Mouse (Mus musculus) CH12F3 (cell line): ENCODE results near the gene Kiss1.

ENCODE experiments used
- in situ Hi-C: fragments of 300-500 bp; cut with MboI; formaldehyde crosslinking; loops from 2 replicates; pipeline ENCODE4 v1.14.3; 2020; ENCODE audit warnings: low sequenced_read_pairs

Kiss1 gene

DNA sequence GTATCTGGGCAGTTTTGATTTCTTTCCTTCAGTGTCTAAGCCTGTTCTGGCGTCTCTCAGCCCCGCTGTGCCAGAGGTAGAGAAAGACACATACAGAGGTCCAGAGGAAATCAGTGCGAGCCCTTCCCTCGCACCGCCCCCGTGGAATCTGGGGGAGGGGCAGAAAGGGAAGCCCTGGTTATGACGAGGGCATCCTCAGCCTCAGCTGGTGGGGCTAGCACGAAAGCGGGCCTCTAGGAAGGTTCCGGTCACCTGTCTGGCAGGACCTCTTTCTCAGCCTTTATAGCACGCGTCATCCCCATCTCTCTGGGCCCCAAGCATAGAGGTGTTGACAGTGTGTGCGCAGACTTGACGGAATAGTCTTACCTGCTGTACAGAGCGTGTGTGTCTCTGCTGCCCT lies 34.2 kb downstream of the Kiss1 start:
- in situ Hi-C loops: no loop called here

DNA sequence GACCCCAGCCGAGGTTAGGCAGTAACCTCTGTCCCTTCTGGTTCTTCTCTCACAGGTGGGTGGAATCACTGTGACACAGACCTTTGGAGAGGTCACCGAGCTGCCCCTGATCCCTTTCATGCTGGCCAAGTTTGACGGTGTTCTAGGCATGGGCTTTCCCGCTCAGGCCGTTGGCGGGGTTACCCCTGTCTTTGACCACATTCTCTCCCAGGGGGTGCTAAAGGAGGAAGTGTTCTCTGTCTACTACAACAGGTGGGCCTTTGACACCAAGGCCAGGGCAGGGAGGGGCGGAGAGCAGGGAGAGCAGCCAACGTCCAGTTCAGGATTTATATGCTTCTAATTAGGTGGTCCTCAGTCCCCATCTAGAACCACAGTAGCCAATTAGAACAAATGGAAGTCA lies 34.7 kb downstream of the Kiss1 start:
- in situ Hi-C loops: no loop called here

DNA sequence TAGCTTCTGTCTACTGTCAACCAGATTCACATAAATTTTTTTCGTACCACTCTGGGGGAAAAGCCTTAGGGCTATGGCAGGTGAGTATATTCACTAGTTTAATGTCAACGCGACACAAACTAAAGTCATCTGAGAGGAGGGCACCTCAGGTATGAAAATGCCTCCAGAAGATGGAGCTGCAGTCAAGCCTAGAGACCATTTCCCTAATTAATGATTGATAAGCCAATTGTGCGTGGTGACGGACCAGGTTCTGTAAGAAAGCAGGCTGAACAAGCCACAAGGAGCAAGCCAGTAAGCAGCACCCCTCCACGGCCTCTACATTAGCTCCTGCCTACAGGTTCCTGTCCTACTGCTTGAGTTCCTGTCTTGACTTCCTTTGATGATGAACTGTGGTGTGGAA lies 39.3 kb downstream of the Kiss1 start:
- in situ Hi-C loops: no loop called here

DNA sequence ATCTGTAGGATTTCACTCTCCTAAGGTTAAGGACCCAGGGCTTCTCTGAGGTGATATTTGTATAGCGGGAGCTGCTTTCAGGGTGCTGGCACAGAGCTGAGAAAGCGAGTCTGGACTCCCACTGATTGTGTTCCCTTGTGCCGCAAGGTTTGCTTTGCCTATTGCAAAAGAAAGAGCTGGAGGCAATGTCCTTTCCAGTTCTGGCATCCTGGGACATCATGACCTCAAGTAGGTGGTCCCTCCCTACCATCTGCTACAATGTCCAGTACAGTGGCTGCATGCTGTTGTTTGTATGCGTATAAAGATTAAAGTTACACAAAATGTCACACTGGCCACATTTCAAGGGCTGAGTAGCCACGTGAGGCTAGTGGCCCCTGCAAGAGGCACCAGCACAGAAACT lies 40.4 kb downstream of the Kiss1 start:
- in situ Hi-C loops: no loop called here

DNA sequence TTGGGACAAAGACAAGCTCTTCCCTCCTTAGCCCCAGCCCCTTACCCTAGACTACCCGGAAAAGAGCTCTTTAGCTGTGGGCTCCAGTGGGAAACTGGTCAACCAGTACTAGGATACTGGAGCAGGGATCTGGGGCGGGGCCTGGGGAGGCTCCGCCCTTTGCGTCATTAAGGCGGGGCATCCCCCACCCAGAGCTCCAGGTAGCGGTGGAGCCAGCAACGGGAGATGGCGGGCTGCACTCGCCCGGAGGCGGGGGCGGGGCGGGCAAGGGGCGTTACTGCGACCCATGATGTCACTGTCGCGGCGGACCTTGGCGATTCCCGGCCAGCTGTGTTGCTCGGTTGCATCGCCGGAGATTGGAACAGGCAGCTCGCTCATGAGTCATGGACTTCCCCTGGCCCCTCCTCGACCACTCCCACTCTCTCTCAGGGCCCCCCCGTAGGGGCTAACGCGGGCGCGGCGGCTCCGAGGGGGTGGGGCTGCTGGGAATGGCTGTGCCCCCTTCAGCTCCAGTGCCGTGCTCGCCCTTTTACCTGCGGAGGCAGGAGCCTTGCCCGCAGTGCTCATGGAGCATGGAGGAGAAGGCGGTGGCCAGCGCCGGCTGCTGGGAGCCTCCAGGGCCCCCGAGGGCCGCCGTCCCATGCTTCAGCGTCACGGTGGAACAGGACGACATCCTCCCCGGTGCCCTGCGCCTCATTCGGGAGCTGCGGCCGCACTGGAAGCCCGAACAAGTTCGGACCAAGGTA lies 41.8 kb downstream of the Kiss1 start, which contains the start of gene Etnk2:
TSS of gene Etnk2 (plus strand) at position 297 of the 746 bp plus-strand sequence.
- in situ Hi-C loops: no loop called here

DNA sequence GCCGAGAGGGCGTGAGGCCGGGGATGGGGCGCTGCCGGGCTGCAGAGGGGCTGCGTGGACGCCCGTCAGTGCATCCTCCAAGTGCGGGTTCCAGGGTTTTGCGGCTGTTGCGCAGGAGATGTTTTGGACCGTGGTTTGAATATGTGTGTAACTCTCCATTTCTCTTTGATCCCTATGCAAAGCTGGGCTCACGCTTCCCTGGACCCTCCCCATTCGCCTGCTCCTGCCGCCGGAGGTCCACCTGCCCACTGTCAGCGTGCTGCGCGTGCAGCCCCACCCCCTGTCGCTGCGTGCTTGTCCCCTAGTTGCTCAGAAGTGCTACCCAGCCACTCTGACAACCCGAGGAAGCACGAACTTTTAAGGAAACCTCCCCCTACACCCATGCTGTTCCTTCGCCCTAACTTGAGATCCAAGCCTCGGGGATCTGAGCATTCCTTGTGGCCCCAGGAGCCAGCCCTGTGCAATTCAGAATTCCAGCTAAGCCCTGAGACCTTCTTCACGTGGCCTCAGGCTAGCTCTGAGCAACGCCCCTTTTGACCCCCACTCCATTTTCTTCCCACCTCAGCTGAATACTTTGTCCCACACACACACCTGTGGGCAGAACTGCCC lies 42.5 kb downstream of the Kiss1 start:
- in situ Hi-C loops: no loop called here

DNA sequence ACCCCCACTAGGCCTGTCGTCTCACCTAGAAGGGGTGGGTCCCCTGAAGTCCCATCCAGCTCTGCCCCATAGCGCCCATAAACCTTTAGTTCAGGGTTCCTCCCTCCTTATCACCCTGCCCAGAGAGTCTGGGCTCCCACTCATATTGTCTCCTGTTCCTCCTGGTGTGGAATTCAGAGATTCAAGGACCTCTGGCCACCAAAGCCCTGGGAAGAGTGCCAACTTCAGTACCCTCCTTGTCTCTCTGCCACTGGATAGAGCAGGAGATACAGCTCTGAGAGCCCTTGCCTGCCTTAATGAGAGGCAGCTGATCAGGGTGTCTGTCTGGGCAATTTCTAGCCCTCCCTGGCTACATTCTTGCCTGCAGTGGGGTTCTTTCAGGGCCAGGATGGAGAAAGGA lies 43.2 kb downstream of the Kiss1 start:
- in situ Hi-C loops: no loop called here

DNA sequence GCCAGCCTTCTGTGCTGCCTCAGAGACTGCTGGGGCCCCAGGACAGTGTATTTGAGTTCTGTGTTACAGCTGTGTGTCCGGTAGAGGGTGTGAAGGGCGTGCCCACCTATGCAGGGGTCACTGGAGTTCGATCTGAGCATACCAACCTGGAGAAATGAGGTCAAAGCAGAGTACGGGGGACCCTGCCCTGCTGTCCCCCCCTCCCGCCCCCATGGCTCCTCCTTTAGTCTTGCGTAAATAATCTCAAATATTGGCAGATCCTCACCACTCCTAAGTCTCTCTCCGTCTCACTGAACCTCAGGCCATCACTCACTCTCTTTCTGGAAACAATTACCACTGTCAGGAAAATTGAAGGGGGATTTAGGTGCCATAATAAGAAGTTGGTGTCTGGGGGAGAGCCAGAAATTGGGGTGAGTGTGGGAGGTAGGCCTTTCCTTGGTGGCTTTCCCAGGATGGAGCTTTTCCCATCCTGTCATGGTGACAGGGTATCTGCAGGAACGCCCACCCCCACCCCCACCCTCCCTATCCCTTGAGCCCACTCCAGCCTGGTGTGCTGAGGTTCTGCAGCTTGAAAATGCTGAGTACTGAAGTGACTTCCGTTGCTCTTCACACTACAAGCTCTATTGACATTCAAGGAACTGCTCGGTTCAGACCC lies 45.4 kb downstream of the Kiss1 start:
- in situ Hi-C loops: no loop called here

DNA sequence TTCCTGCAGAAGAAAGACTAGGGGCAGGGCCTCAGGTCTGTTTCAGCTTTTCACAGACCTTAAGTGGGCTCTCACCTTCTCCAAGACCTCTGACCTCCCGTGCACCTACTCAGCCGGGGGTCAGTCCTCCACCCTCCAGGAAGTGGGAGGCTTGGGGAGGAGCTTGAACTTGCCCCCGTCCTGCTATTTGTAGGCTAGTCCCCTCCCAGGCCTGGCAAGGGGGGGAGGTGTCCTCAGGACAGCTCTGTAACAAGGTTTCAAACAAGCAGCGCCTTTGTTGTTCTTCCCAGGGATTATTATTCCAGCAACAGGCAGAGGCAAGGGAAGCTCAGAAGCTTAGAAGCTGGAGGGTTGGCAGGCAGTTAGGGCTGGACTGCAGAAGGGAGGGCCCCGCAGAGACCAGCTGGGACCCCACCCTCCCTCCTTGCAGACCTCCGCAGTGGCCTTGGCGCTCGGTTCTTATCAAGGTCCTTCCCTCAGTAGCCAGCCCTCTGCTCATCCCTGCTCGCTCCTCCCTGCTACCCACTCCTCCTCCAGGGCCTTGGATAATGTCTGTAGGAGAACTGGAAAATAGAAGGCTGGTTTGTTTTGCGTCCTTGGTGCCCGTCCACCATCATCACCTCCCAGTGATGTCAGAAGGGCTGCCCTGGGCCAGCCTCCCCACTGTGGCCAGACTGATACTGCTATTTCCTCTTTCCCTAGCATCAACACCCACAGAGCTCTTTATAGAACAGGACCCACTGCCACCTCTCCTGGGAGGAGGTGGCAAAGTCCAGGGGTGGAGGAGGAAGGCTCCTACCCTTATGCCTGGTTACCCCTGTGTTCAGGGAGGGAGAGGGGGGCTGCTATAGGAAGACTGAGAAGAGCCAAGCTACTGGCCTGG lies 46.2 kb downstream of the Kiss1 start:
- in situ Hi-C loops: no loop called here

DNA sequence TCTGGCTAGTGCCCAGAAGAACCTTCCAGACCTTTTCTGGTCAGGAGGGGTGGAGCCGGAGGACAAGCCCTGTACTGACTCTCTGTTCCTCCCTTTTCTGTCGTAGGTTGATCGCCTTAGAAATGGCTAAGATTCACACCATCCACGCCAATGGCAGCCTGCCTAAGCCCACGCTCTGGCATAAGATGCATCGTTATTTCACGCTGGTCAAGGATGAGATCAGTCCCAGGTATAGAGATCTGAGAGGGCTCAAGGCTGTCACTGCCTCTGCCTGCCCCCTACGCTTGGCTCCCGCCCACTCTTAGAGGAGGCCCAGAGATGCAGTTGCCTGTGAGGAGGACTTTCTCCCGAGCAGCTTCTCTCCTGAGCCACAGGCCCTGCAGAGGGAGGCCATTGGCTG lies 47.0 kb downstream of the Kiss1 start:
- in situ Hi-C loops: no loop called here

DNA sequence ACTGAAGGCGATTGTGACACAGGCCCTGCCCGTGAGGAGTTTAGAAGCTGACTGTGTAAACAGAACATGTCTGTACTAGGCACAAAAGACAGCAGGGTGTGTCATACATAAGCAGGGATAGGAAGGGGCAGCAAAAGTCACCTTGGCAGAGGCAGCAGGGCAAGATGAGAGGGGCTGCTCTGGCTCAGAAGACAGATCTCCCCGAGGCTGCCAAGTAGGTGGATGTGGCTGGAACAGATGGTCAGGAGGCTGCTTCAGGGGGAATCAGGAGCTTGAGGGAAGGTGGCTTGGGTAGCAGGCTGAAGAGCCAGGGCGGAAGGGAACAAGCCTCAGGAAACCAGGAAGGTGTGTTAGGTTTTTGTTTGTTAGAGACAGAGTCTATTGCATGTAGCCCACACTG lies 48.7 kb downstream of the Kiss1 start:
- in situ Hi-C loops: no loop called here

DNA sequence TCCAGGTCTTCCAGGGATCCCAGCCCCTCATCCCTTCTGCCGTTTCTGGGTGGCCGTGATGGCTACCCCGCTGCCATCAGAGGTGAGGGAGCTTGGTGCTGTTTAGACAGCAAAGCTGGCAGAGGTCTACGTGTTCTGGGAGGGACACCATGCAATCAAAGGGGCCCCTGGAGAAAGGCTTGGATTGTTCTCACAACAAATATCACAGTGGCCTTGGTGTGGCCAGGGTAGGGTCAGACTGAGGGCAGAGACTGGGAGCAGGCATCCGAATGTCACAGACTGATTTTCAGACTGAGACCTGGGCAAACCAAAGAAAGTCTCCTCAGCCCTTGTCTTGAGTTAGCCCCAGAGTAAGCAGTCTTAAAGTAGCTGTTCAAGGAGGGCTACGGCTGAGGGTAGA lies 49.8 kb downstream of the Kiss1 start:
- in situ Hi-C loops: no loop called here

DNA sequence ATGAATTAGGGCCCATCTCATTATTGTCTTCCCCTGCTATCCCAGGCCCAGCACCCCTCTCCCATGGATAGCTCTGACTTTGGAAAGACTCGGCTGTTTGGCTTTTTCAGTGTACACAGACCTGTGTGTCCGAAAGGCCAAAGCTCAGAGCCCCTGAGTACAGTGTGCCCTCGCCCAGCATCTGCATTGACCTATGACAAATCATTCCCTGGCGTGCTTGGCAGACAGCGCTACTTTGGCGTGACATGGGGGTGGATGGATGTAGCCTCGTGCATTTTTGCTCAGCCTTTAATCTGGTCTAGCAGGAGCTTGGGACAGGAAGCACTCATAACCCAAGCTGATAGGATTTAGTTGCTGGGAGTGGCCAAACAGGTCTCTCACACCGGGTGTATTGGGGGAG lies 50.4 kb downstream of the Kiss1 start:
- in situ Hi-C loops: no loop called here

DNA sequence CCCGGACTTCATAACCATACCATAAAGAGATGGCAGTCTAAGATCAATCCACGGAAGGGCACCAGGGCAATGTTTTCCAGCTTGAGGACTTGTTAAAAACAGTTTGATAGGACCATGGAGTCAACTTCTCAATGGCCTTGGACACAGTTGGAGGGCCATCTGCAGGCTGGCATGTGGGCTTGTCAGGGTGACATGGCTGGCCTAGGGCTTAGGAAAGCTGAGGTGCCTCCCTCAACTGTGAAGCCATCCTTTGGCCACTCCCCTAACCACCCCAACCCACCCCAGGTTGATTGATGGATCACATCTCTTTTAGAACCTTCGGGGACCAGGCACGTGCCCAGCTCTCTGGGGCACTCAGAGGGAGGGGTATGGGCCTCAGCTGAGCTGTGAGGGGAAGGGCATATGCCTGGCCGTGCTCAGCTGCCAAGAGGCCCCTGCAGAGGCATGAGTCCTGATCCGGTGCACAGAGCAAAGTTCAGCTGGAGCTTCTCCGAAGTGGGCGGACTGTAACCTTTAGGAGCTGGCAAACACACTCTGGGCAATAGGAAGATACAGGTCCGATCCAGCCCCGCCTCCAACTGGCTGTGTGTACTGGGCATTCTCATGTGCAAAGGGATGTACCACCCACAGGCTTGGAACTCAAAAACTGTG lies 54.1 kb downstream of the Kiss1 start:
- in situ Hi-C loops: no loop called here

DNA sequence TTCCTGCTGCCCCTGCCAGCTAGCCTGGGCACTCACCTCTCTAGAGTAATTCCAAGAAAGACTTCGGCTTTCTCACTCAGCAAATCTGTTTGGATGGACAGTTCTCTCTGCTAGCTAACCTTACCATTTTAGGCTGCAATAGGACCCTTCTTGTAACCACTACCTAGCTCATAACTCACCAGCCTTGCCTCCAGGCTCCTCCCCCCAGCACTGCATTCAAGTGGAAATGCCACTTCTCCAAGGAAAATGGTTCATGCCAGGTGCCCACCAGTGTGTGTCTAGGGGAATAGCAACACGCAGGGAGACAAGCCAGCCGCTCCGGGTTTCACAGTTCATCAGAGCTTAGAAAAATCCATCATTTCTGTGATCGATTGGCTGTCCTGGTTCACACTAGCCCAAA lies 55.9 kb downstream of the Kiss1 start:
- in situ Hi-C loops: no loop called here
